Mouse (Mus musculus) testis, adult 2 months (tissue): ENCODE data around the gene Dennd6b. TPM values are rescaled to one million over a fixed set of nuclear protein-coding genes. Genes with fewer than 3 reads are reported as not detected.

Experiments used
- H3K27ac ChIP-seq: fragments of 200-500 bp; 2 replicates; pipeline ENCODE4 v1.5.1; 2012; ENCODE audit warnings: low read depth, low read length; ENCODE audit not compliant: control insufficient read depth, insufficient read depth
- H3K27me3 ChIP-seq: fragments of 200-500 bp; 2 replicates; pipeline ENCODE4 v1.6.1; 2012; ENCODE audit warnings: mild to moderate bottlenecking, low read length, moderate library complexity; ENCODE audit not compliant: control insufficient read depth, insufficient read depth
- H3K36me3 ChIP-seq: fragments of 200-500 bp; 2 replicates; pipeline ENCODE4 v1.6.1; 2012; ENCODE audit warnings: mild to moderate bottlenecking, low read length; ENCODE audit not compliant: control insufficient read depth, insufficient read depth
- H3K4me1 ChIP-seq: fragments of 200-500 bp; 2 replicates; pipeline ENCODE4 v1.6.1; 2012; ENCODE audit warnings: low read length; ENCODE audit not compliant: control insufficient read depth, insufficient read depth
- H3K4me3 ChIP-seq: fragments of 200-500 bp; 2 replicates; pipeline ENCODE4 v1.5.1; 2012; ENCODE audit warnings: low read depth, mild to moderate bottlenecking, low read length, moderate library complexity, mixed read lengths; ENCODE audit not compliant: control insufficient read depth
- CTCF ChIP-seq: fragments of 200-500 bp; IDR thresholded peaks from 2 replicates; pipeline ENCODE4 v1.5.1; 2012; ENCODE audit warnings: low read depth, mild to moderate bottlenecking, inconsistent platforms, low read length, moderate library complexity; ENCODE audit not compliant: control insufficient read depth, insufficient read depth, insufficient replicate concordance
- POLR2A ChIP-seq: fragments of 200-500 bp; IDR thresholded peaks from 2 replicates; pipeline ENCODE4 v1.6.1; 2012; ENCODE audit warnings: low read depth, mild to moderate bottlenecking, inconsistent platforms, low read length, moderate library complexity; ENCODE audit not compliant: control insufficient read depth
- polyA plus RNA-seq: library from polyadenylated mRNA; depleted of rRNA; stranded (reverse); fragments of >200 nt; gene quantifications from 2 replicates; pipeline ENCODE4 v1.2.3, GENCODE M21; 2012

The Dennd6b gene
- polyA plus RNA-seq, 1 experiment: 55.5 TPM

DNA sequence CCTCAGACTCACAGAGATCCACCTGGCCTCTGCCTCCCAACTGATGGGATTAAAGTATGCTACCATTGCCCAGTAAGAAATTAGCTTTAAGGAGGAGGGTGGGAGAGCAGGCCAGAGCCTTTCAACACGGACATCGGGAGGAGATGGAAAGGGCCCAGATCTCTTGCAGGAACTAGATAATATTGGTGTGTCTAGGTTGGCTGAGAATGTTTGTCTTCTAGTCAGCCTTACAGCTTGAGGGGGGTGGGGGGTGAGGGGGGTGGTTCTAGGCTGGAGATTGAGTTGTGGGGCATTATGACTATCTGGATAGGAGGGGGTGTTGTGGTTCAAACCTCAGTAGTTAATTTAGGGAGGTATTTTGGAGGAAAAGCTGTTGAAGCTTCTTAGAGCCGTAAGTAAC lies 17.2 kb upstream of the Dennd6b start:
- no peak for TF ChIP-seq CTCF
- TF ChIP-seq POLR2A: no peak
- Histone ChIP-seq H3K27me3 (no peaks in the 10 kb centered on the region), H3K27ac (no peak overlapping the region), H3K4me3 (no peak overlapping the region), H3K36me3 (no peaks in the 10 kb centered on the region), H3K4me1 (peaks cover 3% of the 10 kb centered on the region)

DNA sequence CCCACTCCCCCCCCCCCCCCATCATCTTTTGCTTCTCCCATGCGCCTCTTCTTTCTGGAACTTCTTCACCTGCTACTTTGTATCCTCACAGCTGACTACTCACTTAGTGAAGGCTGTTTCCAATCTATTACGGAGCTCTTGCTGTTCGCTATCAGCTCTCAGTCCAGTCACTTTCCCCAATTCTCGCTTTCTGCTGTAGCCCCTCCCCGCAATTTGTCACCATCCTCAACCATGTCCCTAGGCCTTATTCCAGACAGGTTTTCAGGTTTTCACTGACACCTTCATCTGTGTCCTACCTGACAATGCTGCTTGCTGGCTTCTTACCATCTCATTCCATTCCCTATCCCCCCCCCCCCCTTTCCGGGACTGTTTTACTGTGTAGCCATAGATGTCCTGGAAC lies 16.2 kb upstream of the Dennd6b start:
- Histone ChIP-seq H3K36me3 (no peaks in the 10 kb centered on the region), H3K4me3 (peak overlapping the region; percentile 95), H3K27me3 (no peaks in the 10 kb centered on the region), H3K27ac (no peak overlapping the region), H3K4me1 (peaks cover 3% of the 10 kb centered on the region)
- TF ChIP-seq CTCF (no peak), POLR2A (no peak)

- Histone ChIP-seq H3K4me3 (peak overlapping the region; percentile 95), H3K27me3 (no peaks in the 10 kb centered on the region), H3K36me3 (no peaks in the 10 kb centered on the region), H3K27ac (peak overlapping the region; percentile 91), H3K4me1 (peaks cover 3% of the 10 kb centered on the region)
- TF ChIP-seq POLR2A (peak; percentile 38; the same call in 1 of the 2 replicates), CTCF (no peak)
Measured at GRCm38 (mm10) chr15:89211716-89212461, 15.6 kb upstream of the Dennd6b start.

DNA sequence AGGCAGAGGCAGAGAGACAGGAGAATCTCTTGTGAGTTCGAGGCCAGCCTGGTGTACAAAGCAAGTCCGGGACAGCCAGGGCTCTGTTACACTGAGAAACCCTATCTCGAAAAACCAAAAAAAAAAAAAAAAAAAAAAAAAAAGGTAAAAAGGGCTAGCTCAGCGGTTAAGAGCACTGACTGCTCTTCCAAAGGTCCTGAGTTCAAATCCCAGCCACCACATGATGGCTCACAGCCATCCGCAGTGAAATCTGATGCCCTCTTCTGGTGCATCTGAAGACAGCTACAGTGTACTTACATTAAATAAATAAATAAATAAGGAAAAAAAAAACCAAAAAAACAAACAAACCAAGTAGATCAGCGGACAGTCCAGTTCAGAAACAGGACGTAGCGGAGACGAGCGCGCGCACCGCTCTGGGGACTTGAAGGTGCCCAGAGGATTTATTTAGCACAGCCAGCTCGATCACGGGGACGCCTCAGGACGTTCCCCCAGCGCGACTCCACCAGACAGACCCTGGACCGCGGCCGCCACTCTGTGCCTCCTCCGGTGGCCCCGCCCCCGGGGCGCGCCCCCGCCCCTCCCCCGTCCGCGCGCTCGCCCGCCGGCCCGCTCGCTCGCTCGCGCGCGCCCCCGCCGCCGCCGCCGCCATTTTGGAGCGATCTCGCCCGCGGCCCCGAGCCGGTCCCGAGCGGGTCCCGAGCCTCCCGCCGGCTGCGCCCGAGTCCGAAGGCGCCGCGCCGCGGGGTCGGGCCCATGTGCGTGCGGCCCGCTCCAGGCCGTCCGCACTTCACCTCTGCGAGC lies 14.8 kb upstream of the Dennd6b start, which contains the start of gene Ppp6r2:
Gene Ppp6r2 (plus strand): TSS at position 639 of the 801 bp plus-strand sequence.
- H3K4me3 ChIP-seq: peak within 1 kb of the TSS; percentile 95
- TF ChIP-seq CTCF (no peak), POLR2A (peak; percentile 21)

GRCm38 (mm10) chr15:89209886-89210761 lies 13.8 kb upstream of the Dennd6b start:
- Histone ChIP-seq H3K4me1 (peaks cover 3% of the 10 kb centered on the region), H3K27ac (peak overlapping the region; percentile 41), H3K36me3 (no peaks in the 10 kb centered on the region), H3K4me3 (peak overlapping the region; percentile 64), H3K27me3 (no peaks in the 10 kb centered on the region)
- TF ChIP-seq CTCF (no peak), POLR2A (no peak)

More for the DNA sequence above, 14.8 kb upstream of the Dennd6b start, which contains the start of gene Ppp6r2:
- H3K27me3 ChIP-seq: no peaks in the 10 kb centered on the region
- peaks cover 3% of the 10 kb centered on the region for H3K4me1 ChIP-seq
- no peaks in the 10 kb centered on the region for H3K36me3 ChIP-seq
- H3K27ac ChIP-seq: peak within 1 kb of the TSS; percentile 91

- peaks cover 3% of the 10 kb centered on the region for H3K4me1 ChIP-seq
Measured at GRCm38 (mm10) chr15:89207457-89207856, 11.2 kb upstream of the Dennd6b start.

More at GRCm38 (mm10) chr15:89207457-89207856, 11.2 kb upstream of the Dennd6b start:
- Histone ChIP-seq H3K27me3 (no peaks in the 10 kb centered on the region), H3K4me3 (no peak overlapping the region), H3K27ac (no peak overlapping the region), H3K36me3 (no peaks in the 10 kb centered on the region)
- TF ChIP-seq CTCF: no peak
- no peak for TF ChIP-seq POLR2A
